Mouse (Mus musculus) brain, embryonic 14.5 days (tissue): Measurements from ENCODE around the gene Mark2.

Experiments used
- CTCF ChIP-seq: fragments of 200-500 bp; IDR thresholded peaks from 2 replicates; pipeline ENCODE4 v1.5.1; 2012; ENCODE audit warnings: inconsistent platforms, mild to moderate bottlenecking, moderate library complexity, borderline replicate concordance; ENCODE audit not compliant: insufficient read depth, insufficient read length; ENCODE audit errors: extremely low read depth
- POLR2A ChIP-seq: fragments of 200-500 bp; IDR thresholded peaks from 2 replicates; pipeline ENCODE4 v1.6.1; 2012; ENCODE audit warnings: mild to moderate bottlenecking, inconsistent platforms, borderline replicate concordance; ENCODE audit not compliant: poor library complexity, insufficient read depth, insufficient read length, severe bottlenecking; ENCODE audit errors: extremely low read depth

- no peak for TF ChIP-seq CTCF
- TF ChIP-seq POLR2A, result peak; percentile 69
Measured at GRCm38 (mm10) chr19:7240782-7241690, 100.6 kb downstream of the Mark2 start, which contains the start of gene Naa40.
